Mouse (Mus musculus): ENCODE data around the gene Abcd3. TPM values are rescaled to one million over a fixed set of nuclear protein-coding genes. Genes with fewer than 3 reads are reported as not detected.
"Not testable (repeated sequence)": the region's sequence is repeated elsewhere in the genome, so short reads cannot be mapped to it uniquely, and the experiment has no call there.

The Abcd3 gene
- total and polyA plus RNA-seq, 3 experiments = 11.9 to 104 (median 87.2) TPM

- no peak for DNase-seq
These were observed 3.8 kb upstream of the Abcd3 start for GRCm38 (mm10) chr3:121818736-121819396.

DNA sequence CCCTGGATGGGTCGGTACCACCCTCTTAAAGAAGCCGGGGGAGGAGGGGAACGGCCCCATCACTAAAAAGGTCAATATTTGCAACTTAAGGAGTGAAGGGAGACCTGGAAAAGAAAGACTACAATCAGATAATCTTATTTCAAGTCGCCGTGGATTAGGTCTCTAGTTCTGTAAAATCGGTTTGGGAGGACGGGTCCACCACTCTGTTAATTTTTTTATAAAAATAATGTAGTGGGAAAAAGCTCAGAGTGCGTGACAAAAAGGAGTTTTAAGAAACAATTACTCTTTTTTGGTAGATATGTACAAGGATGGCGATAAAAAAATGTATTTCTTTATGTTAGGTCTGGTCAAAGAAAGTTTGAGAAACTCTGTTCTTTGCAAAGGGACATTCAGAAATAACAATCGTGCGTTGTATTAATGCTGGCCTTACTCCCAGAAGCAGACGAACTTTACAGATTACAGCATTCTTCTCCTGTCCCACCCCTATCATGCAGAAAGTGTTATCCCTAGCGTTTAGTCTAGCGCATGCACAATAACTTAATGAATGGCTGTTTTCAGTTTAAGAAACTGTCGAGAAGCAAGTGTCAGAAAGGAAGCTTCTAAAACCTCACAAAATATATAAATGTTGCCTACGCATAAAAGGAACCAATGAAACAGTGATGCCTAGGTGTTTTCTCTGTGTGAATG lies 590 bp upstream of the Abcd3 start:
- no peak for DNase-seq

DNA sequence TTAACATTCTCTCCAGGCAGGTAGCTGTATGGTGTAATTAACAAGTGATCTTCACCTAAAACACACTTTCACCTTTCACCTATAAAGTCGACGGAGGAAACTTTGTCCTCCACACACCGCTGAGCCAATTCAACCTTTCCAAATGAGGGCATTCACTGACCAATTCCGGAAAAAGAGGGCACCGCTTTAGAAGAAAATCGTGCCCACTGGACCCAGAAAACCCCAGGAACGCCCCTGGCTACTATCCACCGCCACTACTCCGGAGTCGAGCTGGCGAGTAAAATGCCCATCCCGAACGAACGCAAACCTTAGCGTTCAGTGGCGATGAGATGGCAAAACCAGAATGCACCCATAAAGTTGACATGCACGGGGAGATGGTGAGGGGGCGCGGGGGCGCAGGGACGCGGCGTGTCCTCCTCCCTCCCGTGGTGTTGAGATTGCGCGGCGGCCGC lies 663 bp downstream of the Abcd3 start:
- no peak for DNase-seq

GRCm38 (mm10) chr3:121813834-121814233 lies 1.3 kb downstream of the Abcd3 start:
- no peak for DNase-seq

DNA sequence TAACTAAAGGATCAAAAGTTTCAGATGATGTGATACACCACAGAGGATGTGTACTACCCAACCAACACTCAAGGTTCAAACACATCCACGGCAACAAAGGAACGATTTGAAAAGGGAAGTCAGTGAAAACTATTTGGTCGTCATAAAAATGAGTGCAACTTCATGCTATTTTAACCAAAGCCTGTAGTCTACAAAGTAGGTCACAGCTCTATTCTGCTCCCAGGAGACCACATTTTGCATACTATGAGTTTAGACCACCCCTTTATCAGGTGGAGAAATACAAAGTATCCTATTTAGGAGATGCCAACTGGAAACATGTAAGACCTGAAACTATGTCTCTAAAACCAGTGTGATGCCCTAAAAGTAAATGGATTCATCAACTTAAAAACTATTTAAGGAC lies 6.9 kb downstream of the Abcd3 start:
- no peak for DNase-seq

GRCm38 (mm10) chr3:121794214-121794613 lies 20.9 kb downstream of the Abcd3 start:
- DNase-seq = no peak

GRCm38 (mm10) chr3:121792246-121792645 lies 22.9 kb downstream of the Abcd3 start:
- no peak for DNase-seq

DNA sequence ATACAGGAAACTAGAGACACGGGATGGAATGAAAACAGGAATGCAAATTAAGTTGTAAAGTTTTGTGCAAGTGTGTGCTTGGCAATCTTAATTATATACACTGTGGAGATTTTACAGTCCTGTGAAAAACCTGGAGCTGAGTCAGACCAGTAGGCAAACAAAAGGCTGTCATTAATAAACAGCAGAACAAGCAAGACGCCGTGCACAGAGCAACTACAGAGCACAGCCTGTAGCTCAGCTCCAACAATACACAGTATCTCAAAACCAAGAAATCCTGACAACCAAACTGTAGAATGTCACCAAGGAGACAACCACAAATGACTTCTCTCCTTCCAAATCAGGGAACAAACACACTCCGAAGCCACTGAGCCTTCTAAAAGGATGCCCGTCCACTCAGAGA lies 24.7 kb downstream of the Abcd3 start:
- DNase-seq = no peak

DNA sequence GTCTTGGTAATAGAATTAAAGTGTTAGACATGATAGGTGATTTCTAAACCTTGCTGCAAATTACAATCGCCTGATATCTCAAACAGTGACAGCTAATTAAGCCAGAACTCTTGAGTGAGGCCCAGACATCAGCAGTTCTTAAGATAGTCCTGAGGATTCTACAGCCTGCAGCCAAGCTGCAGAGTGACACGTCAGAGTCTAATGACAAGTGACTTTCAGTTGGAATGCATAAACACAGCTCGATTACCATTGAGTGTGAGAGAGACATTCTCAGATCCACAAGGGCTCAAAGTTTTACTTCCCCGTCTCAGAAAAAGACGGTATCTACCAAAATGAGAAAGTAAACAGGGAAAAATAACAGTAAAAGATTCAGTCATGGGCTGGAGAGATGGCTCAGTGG lies 25.3 kb downstream of the Abcd3 start:
- no peak for DNase-seq

DNA sequence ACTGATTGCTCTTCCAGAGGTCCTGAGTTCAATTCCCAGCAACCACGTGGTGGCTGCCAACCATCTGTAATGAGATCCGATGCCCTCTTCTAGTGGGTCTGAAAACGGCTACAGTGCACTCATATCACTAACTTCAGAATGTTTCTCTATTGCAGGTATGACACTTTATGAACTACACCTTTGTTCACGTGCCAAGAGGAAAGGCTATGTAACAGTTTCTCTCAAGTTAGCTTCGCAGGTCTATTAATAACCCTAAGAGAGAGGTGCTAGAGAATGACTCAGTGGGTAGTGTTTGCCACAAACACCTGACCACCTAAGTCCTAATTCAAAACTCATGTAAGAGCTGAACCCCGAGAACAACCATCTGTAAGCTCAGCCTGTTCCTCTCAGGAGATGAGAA lies 32.1 kb downstream of the Abcd3 start:
- no peak for DNase-seq

- peak; percentile 52 for DNase-seq
These were observed 37.2 kb downstream of the Abcd3 start for GRCm38 (mm10) chr3:121777943-121778342.

DNA sequence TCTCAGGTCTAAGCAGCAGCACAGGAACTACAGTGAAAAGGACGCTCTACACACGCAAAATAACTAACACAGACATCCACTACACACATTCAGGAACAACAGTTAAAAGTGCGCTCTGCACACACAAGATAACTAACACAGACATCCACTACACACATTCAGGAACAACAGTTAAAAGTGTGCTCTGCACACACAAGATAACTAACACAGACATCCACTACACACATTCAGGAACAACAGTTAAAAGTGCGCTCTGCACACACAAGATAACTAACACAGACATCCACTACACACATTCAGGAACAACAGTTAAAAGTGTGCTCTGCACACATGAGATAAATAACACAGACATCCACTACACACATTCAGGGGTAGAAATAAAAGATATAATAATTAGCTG lies 41.8 kb downstream of the Abcd3 start:
- DNase-seq = not testable (repeated sequence)

- DNase-seq = no peak
These were observed 46.3 kb downstream of the Abcd3 start for GRCm38 (mm10) chr3:121768770-121769169.

GRCm38 (mm10) chr3:121766818-121767217 lies 48.3 kb downstream of the Abcd3 start:
- no peak for DNase-seq

DNA sequence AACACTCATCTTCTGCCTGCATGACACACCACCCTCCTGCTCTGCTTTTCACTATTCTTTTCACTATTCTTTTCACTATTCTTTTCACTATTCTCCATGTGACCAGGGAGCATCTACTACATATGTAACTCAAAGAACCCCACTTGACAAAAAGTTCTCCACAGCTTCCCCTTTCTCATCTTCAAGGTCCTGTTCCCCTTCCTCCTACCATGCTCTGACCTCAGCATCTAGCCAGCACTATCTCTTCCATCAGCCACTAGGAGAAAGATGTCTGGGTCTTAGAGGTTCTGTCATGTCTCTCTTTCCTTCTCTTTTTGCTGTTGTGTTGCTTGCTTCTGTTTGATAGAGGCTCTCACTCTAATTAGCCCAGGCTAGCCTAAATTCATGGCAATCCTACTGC lies 49.1 kb downstream of the Abcd3 start:
- no peak for DNase-seq

- no peak for DNase-seq
These were observed 52.8 kb downstream of the Abcd3 start for GRCm38 (mm10) chr3:121762056-121762852.

DNA sequence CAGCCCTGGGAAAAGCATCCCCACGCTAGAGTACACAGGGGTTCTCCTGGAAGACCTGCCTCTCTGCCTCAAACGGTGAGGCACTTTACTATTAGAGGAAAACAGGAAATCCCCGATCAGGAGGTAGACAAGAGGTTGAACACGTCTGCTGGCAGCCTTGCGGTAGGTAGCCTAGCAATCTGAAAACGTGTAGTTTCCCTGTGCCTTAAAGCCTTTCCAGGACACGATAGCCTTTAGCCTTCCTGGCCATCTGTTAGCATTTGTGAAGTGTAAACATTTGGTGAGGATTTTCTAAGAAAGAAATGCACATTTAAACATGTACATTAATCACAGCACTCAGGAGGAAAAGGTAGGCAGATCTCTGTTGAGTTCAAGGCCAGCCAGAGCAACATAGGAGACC lies 56.7 kb downstream of the Abcd3 start:
- DNase-seq = no peak

- DNase-seq = no peak
These were observed 60.0 kb downstream of the Abcd3 start for GRCm38 (mm10) chr3:121755152-121755551.

DNA sequence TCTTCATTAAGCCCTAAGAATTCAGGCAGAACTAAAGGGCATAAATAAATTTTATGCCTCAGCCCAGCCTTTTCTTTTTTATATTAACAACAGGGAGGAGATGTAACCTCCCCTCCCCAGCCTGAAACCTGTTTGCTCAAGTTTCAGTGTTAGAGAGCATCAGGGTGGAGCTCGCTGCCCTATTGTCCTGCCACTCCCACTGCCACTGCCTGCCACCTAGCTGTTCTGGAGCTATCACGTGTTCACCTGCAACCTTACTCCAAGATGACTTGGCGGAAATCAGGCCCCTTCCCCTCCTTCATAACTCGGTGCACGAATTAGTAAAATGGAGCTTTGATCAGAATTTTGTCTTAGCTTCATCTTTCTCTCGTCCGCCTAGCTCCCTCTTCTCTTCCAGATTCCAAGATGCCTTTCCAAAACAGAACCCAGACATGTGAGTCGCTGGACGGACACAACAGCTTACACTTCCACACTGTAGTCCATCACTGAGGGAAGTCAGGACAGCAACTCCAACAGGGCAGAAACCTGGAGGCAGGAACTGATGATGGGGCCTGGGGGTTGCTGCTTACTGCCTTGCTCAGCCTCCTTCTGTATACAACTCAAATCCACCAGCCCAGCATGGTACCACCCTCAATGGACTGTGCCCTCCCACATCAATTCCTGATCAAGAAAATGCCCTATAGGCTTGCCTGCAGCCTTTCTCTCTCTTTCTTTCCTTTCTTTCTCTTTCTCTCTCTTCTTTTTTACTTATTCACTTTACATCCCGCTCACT lies 60.6 kb downstream of the Abcd3 start:
- DNase-seq = not testable (repeated sequence)

DNA sequence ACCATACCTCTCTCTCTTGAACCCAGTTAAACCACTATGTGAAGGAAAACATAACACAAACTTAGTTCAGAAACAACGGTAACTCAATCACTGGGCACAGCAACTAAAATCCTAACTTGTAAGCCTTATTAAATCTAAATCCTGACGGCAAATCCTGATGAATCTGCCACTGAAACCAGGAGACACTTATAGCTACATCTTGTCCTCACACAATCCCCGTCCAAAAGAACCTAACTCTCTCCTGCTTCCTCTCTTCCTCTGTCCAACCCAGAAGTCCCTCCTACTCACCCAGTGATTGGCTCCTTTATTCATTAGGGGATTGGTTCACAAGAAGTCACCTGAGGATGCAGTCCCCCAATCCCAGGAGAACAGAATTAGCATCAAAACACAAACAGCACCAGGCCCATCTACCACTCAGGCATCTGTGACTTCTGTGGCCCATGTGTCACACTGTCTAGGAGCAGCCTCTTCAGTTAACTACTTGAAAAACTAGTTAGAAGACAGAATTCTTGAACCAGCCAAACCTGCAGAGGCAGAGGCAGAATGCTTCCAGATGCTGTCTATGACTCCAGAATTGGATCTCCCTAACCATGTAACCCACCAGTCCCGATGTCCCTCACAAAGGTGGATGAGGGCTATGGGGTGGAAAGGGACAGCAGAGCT lies 73.8 kb downstream of the Abcd3 start:
- DNase-seq = not testable (repeated sequence)

GRCm38 (mm10) chr3:121739489-121740213 lies 75.5 kb downstream of the Abcd3 start:
- DNase-seq = no peak

Measured in adrenal gland, adult 2 months (tissue).